Mouse (Mus musculus) hindbrain, postnatal 0 days (tissue): ENCODE results near the gene Vac14. TPM values are rescaled to one million over a fixed set of nuclear protein-coding genes. Genes with fewer than 3 reads are reported as not detected.

Experiments used
- ATAC-seq: fragments of 200-750 bp; cut with Nextera tagmentation; 2 replicates; pipeline ENCODE4 v1.8.0; 2017; ENCODE audit warnings: mild to moderate bottlenecking, moderate TSS enrichment, moderate library complexity
- DNase-seq: peaks from one replicate; pipeline ENCODE4 v3.0.0-alpha.2; 2015; ENCODE audit warnings: low spot score
- H3K27ac ChIP-seq: fragments of 300-500 bp; sonication (generic); 2 replicates; pipeline ENCODE4 v1.5.1; 2014; ENCODE audit warnings: mild to moderate bottlenecking
- H3K27me3 ChIP-seq: fragments of 300-500 bp; sonication (generic); 2 replicates; pipeline ENCODE4 v1.6.1; 2014; ENCODE audit warnings: low read length, mixed read lengths; ENCODE audit not compliant: insufficient read depth
- H3K36me3 ChIP-seq: fragments of 300-500 bp; sonication (generic); 2 replicates; pipeline ENCODE4 v1.6.1; 2014; ENCODE audit warnings: low read length, mixed read lengths; ENCODE audit not compliant: insufficient read depth
- H3K4me1 ChIP-seq: fragments of 300-500 bp; sonication (generic); 2 replicates; pipeline ENCODE4 v1.6.1; 2014; ENCODE audit warnings: antibody characterized with exemption, low read length, mixed read lengths; ENCODE audit not compliant: insufficient read depth
- H3K4me2 ChIP-seq: fragments of 300-500 bp; sonication (generic); 2 replicates; pipeline ENCODE4 v1.6.1; 2014; ENCODE audit warnings: low read depth, mild to moderate bottlenecking, low read length, moderate library complexity, mixed read lengths
- H3K4me3 ChIP-seq: fragments of 300-500 bp; sonication (generic); 2 replicates; pipeline ENCODE4 v1.5.1; 2014; ENCODE audit warnings: low read length
- H3K9ac ChIP-seq: fragments of 300-500 bp; sonication (generic); replicated peaks from 2 replicates; pipeline ENCODE4 v1.6.1; 2014; ENCODE audit warnings: mild to moderate bottlenecking, low read length, moderate library complexity, mixed read lengths
- H3K9me3 ChIP-seq: fragments of 300-500 bp; sonication (generic); 2 replicates; pipeline ENCODE4 v1.6.1; 2016; ENCODE audit warnings: low read length, mixed read lengths
- CTCF ChIP-seq: IDR thresholded peaks from 2 replicates; pipeline ENCODE4 v1.5.1; 2016; ENCODE audit warnings: antibody characterized with exemption, control low read depth, low read depth
- WGBS: fragments of 180-500 bp; shearing (Covaris S2); extraction: QIAGEN DNeasy Blood & Tissue Kit; methylation state at CpG from one replicate; pipeline ENCODE4 v1.1.7; 2014; 5-methylcytosine and 5-hydroxymethylcytosine counted together
- polyA plus RNA-seq: library from polyadenylated mRNA; unstranded; fragments of >200 nt; fragmentation: Nextera tagmentation; extraction: Ambion mirVana; gene quantifications from 2 replicates; pipeline ENCODE4 v1.2.1, GENCODE M21; 2015
- total RNA-seq: library from RNA; depleted of rRNA; stranded (reverse); fragments of >200 nt; gene quantifications from 2 replicates; pipeline ENCODE4 v1.2.3, GENCODE M21; 2014

Vac14 gene
- total and polyA plus RNA-seq, 2 experiments from 2014 or later = 26.1 to 44.1 TPM

DNA sequence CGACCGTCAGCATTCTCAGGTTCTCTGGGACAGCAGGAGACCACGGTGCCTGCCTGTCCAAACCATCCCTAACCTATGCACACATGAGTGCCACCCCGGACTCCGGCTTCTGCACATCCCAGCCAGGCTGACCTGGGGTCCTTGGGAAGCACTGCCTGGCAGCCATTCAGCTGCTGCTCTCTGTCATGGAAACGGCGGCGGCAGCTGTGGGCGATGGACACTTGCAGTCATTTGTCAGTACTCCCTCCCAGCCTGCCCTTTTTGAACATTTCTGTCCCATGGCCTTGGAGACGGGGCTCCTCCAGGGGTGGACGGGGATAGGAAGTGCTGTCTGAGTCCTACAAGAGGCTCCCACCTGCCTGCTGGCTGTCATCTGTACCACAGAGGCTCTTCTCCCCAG is 90.0 kb downstream of the Vac14 start:
- DNase-seq = peak; percentile 59
- no peak for TF ChIP-seq CTCF
- H3K27ac ChIP-seq = no peak overlapping the region
- no peak overlapping the region for H3K4me2 ChIP-seq
- H3K27me3 ChIP-seq = no peaks in the 10 kb centered on the region
- H3K4me3 ChIP-seq = no peak overlapping the region
- 43% methylated on average over 11 of the region's 11 CpGs for WGBS
- no peak overlapping the region for H3K9ac ChIP-seq
- H3K9me3 ChIP-seq = no peaks in the 10 kb centered on the region
- ATAC-seq = no peak
- peaks cover 27% of the 10 kb centered on the region for H3K4me1 ChIP-seq
- peaks cover 15% of the 10 kb centered on the region for H3K36me3 ChIP-seq

DNA sequence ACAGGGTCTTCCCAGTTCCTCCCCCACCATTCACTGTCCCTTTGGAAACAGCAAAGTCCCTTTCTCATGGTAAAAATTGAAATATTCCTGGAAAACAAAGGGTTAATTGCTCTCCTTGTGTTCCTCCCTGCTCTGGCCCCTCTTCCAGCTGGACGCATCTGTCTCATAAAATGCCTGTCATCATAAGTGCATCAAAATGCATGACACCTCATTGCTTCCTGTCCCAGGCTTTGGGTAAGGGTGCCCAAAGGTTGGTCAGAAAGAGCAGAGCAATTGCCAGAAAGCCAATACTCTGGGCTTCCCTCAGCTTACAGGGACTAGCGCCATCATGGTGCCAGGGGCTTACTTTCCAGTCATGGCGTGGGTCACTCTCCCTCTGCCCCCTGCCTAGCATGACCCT is 92.2 kb downstream of the Vac14 start:
- H3K27me3 ChIP-seq = no peaks in the 10 kb centered on the region
- H3K9me3 ChIP-seq = no peaks in the 10 kb centered on the region
- H3K4me1 ChIP-seq = peaks cover 16% of the 10 kb centered on the region
- peaks cover 18% of the 10 kb centered on the region for H3K36me3 ChIP-seq
- no peak for DNase-seq
- no peak for ATAC-seq
- H3K9ac ChIP-seq = no peak overlapping the region
- WGBS = 54% methylated on average over 3 of the region's 3 CpGs
- H3K27ac ChIP-seq = peak overlapping the region; percentile 68; the same call in 1 of the 2 replicates
- H3K4me3 ChIP-seq = no peak overlapping the region
- no peak overlapping the region for H3K4me2 ChIP-seq
- TF ChIP-seq CTCF = no peak

DNA sequence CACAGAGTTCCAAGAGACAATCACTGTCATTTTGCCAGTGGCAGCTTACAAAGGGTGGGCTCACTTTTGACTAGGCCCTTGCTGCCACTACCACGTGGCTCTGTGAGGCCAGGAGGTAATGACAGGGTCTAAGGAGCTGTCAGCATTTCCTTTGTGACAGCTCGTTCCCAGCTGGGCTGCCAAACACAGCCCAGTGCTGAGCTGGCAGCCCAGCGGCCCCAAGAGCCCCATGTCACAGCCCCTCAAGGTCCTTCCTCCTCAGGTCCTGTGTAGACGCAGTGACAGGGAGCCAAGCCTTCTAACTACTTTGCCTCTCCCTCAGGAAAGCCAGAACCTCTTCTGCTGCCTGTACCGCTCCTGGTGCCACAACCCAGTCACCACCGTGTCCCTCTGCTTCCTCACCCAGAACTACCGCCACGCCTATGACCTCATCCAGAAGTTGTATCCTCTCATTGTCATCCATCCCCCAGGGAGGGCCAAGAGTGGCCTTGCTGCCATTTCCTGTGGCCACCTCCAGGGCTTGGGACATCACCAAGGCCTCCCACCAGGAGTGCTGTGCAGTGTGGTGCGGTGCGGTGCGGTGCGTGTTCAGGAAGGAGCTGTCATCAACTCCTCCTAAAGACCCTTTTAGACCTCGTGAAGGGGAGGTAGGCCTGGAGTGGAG is 93.0 kb downstream of the Vac14 start:
- Histone ChIP-seq H3K36me3 (peaks cover 18% of the 10 kb centered on the region), H3K4me2 (no peak overlapping the region), H3K9me3 (no peaks in the 10 kb centered on the region), H3K27me3 (no peaks in the 10 kb centered on the region), H3K9ac (0 out of 2 replicates have a peak overlapping the region, but pooled peaks have one; percentile 9), H3K4me3 (no peak overlapping the region), H3K4me1 (peaks cover 23% of the 10 kb centered on the region), H3K27ac (peak overlapping the region; percentile 68)
- peak; percentile 65 for ATAC-seq
- no peak for TF ChIP-seq CTCF
- WGBS = 62% methylated on average over 13 of the region's 13 CpGs
- DNase-seq = peak; percentile 65

GRCm38 (mm10) chr8:110713073-110713472 is 94.7 kb downstream of the Vac14 start:
- peaks cover 18% of the 10 kb centered on the region for H3K36me3 ChIP-seq
- no peak for DNase-seq
- no peaks in the 10 kb centered on the region for H3K27me3 ChIP-seq
- no peak overlapping the region for H3K4me3 ChIP-seq
- no peaks in the 10 kb centered on the region for H3K9me3 ChIP-seq
- no peak overlapping the region for H3K4me2 ChIP-seq
- no peak for TF ChIP-seq CTCF
- peaks cover 36% of the 10 kb centered on the region for H3K4me1 ChIP-seq
- ATAC-seq = no peak
- H3K9ac ChIP-seq = no peak overlapping the region
- WGBS = 80% methylated on average over 7 of the region's 7 CpGs
- H3K27ac ChIP-seq = no peak overlapping the region

DNA sequence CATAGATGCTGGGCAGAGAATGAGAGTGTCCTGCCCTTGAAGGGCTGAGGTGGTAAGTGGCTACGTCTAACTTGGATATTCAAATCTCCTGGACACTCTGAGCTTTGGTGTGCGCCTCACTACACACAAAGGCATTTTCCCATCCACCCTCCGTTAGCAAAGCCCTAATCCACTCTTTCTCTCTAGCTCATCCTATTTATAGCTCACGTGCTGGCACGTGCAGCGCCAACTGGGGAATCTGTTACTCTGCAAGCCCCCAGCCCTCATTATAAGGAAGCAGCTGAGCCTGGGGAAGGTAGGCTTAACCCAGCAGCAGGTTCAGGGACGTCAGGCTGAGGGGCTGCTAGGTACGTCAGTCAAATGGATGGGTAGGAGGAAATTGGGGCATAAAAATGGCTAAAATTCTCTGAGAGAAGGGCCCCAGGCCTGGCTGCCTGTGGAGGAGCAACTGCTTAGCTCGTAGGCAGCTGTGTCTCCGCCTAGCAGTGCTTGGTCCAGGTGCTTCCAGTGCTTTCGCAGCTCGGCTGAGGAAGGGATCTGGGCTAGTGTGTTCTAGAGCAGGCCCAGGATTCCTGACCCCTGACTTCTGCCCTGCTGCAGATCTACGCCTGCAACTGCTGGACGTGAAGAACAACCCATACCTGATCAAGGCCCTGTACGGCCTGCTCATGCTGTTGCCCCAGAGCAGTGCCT is 96.6 kb downstream of the Vac14 start:
- 0 out of 2 replicates have a peak, but pooled peaks have one; percentile 19 for ATAC-seq
- Histone ChIP-seq H3K4me3 (no peak overlapping the region), H3K4me2 (no peak overlapping the region), H3K27me3 (no peaks in the 10 kb centered on the region), H3K27ac (peak overlapping the region; percentile 83), H3K9me3 (no peaks in the 10 kb centered on the region), H3K36me3 (peaks cover 18% of the 10 kb centered on the region), H3K4me1 (peaks cover 51% of the 10 kb centered on the region), H3K9ac (peak overlapping the region; percentile 38)
- 53% methylated on average over 15 of the region's 15 CpGs for WGBS
- DNase-seq = peak; percentile 71
- no peak for TF ChIP-seq CTCF

- H3K4me3 ChIP-seq = no peak overlapping the region
- no peak for TF ChIP-seq CTCF
- no peaks in the 10 kb centered on the region for H3K27me3 ChIP-seq
- DNase-seq = peak; percentile 89
- peaks cover 59% of the 10 kb centered on the region for H3K4me1 ChIP-seq
- 11% methylated on average over 4 of the region's 4 CpGs for WGBS
- peaks cover 18% of the 10 kb centered on the region for H3K36me3 ChIP-seq
- H3K9me3 ChIP-seq = no peaks in the 10 kb centered on the region
- peak; percentile 76 for ATAC-seq
- H3K27ac ChIP-seq = peak overlapping the region; percentile 83
- no peak overlapping the region for H3K4me2 ChIP-seq
- no peak overlapping the region for H3K9ac ChIP-seq
These were observed 97.7 kb downstream of the Vac14 start for GRCm38 (mm10) chr8:110716075-110716474.

GRCm38 (mm10) chr8:110717131-110717530 is 98.7 kb downstream of the Vac14 start:
- 61% methylated on average over 7 of the region's 7 CpGs for WGBS
- peak overlapping the region; percentile 83 for H3K27ac ChIP-seq
- no peak overlapping the region for H3K4me3 ChIP-seq
- H3K36me3 ChIP-seq = peaks cover 11% of the 10 kb centered on the region
- no peak overlapping the region for H3K9ac ChIP-seq
- no peaks in the 10 kb centered on the region for H3K9me3 ChIP-seq
- peaks cover 55% of the 10 kb centered on the region for H3K4me1 ChIP-seq
- no peak for TF ChIP-seq CTCF
- ATAC-seq = no peak
- H3K4me2 ChIP-seq = no peak overlapping the region
- no peak for DNase-seq
- no peaks in the 10 kb centered on the region for H3K27me3 ChIP-seq
